Mouse (Mus musculus) CH12.LX (cell line): Measurements from ENCODE around the gene Ndufa5. TPM values are rescaled to one million over a fixed set of nuclear protein-coding genes. Genes with fewer than 3 reads are reported as not detected.

Source experiments
- DNase-seq: peaks from one replicate; pipeline ENCODE4 v3.0.0-alpha.2; 2013; ENCODE audit errors: extremely low read depth
- H3K27ac ChIP-seq: 2 replicates; pipeline ENCODE4 v1.5.1; 2012; ENCODE audit warnings: low read depth, mild to moderate bottlenecking, control low read depth, moderate library complexity; ENCODE audit not compliant: insufficient read depth
- H3K27me3 ChIP-seq: replicated peaks from 2 replicates; pipeline ENCODE3; 2012; ENCODE audit warnings: inconsistent platforms
- H3K36me3 ChIP-seq, 2 experiments: replicated peaks in 1 of 2; 2 replicates each; pipeline versions ENCODE3 to v1.6.1; 2012; ENCODE audit warnings: inconsistent platforms in 1 of 2, low read length in 1 of 2, mild to moderate bottlenecking in 1 of 2, mixed read lengths in 1 of 2, moderate library complexity in 1 of 2; ENCODE audit not compliant: control insufficient read depth in 1 of 2, insufficient read depth in 1 of 2
- H3K4me1 ChIP-seq, 2 experiments: 2 replicates each; pipeline ENCODE4 v1.6.1; 2012; ENCODE audit warnings: inconsistent platforms in 1 of 2, moderate library complexity in 1 of 2; ENCODE audit not compliant: insufficient read depth in 2 of 2, control insufficient read depth in 1 of 2
- H3K4me2 ChIP-seq: 2 replicates; pipeline ENCODE4 v1.6.1; 2012; ENCODE audit warnings: low read depth, mild to moderate bottlenecking, control low read depth; ENCODE audit not compliant: poor library complexity, insufficient read depth, severe bottlenecking
- H3K4me3 ChIP-seq, 3 experiments: fragments of 150-350 bp in 1 of 3; sonication (generic) in 1 of 3; replicated peaks in 1 of 3; 2 replicates each; pipeline versions ENCODE3 to v1.5.1; 2011 to 2012; ENCODE audit warnings: low read depth in 2 of 3, low read length in 2 of 3, mild to moderate bottlenecking in 2 of 3, moderate library complexity in 2 of 3, control low read depth in 1 of 3, improper control_type of control experiment in 1 of 3, inconsistent platforms in 1 of 3, mixed read lengths in 1 of 3; ENCODE audit not compliant: poor library complexity in 1 of 3
- H3K79me2 ChIP-seq: replicated peaks from 2 replicates; pipeline ENCODE4 v1.6.1; 2012; ENCODE audit warnings: mild to moderate bottlenecking, moderate library complexity; ENCODE audit not compliant: control insufficient read depth, poor library complexity, insufficient read depth, severe bottlenecking; ENCODE audit errors: extremely low read depth
- H3K9ac ChIP-seq: 2 replicates; pipeline ENCODE4 v1.6.1; 2012; ENCODE audit warnings: low read depth, mild to moderate bottlenecking, control low read depth, moderate library complexity; ENCODE audit not compliant: insufficient read depth
- H3K9me3 ChIP-seq: replicated peaks from 2 replicates; pipeline ENCODE3; 2012; ENCODE audit warnings: low read length, inconsistent platforms, mixed read lengths
- CHD2 ChIP-seq: IDR thresholded peaks from 2 replicates; pipeline ENCODE4 v1.6.1; 2011; ENCODE audit warnings: low read length, improper control_type of control experiment
- CTCF ChIP-seq, 2 experiments: IDR thresholded peaks in 1 of 2; conservative IDR thresholded peaks in 1 of 2; 2 replicates each; pipeline ENCODE4 v1.5.1; 2011 to 2012; ENCODE audit warnings: low read depth in 2 of 2, low read length in 2 of 2, improper control_type of control experiment in 1 of 2, inconsistent platforms in 1 of 2, mild to moderate bottlenecking in 1 of 2, moderate library complexity in 1 of 2
- E2F4 ChIP-seq: IDR thresholded peaks from 2 replicates; pipeline ENCODE4 v1.6.1; 2011; ENCODE audit warnings: low read depth, low read length, improper control_type of control experiment; ENCODE audit not compliant: insufficient replicate concordance
- ETS1 ChIP-seq: conservative IDR thresholded peaks from 2 replicates; pipeline ENCODE4 v1.6.1; 2012; ENCODE audit warnings: low read depth, mild to moderate bottlenecking, inconsistent platforms, low read length, improper control_type of control experiment, moderate library complexity
- GABPA ChIP-seq: IDR thresholded peaks from 2 replicates; pipeline ENCODE4 v1.6.1; 2012; ENCODE audit warnings: low read depth, low read length, improper control_type of control experiment, inconsistent platforms; ENCODE audit not compliant: insufficient replicate concordance
- KAT2A ChIP-seq: IDR thresholded peaks from 2 replicates; pipeline ENCODE4 v1.6.1; 2012; ENCODE audit warnings: low read length, improper control_type of control experiment, inconsistent platforms; ENCODE audit not compliant: insufficient replicate concordance
- MAX ChIP-seq: IDR thresholded peaks from 2 replicates; pipeline ENCODE4 v1.6.1; 2011; ENCODE audit warnings: low read length, improper control_type of control experiment
- NRF1 ChIP-seq: IDR thresholded peaks from 2 replicates; pipeline ENCODE4 v1.6.1; 2014; ENCODE audit warnings: low read depth, mild to moderate bottlenecking, inconsistent platforms, low read length, improper control_type of control experiment, moderate library complexity
- POLR2A ChIP-seq: IDR thresholded peaks from 2 replicates; pipeline ENCODE4 v1.6.1; 2011; ENCODE audit warnings: low read depth, mild to moderate bottlenecking, improper control_type of control experiment, low read length
- POLR2AphosphoS2 ChIP-seq: IDR thresholded peaks from 2 replicates; pipeline ENCODE4 v1.6.1; 2011; ENCODE audit warnings: low read depth, low read length, improper control_type of control experiment
- RAD21 ChIP-seq: IDR thresholded peaks from 2 replicates; pipeline ENCODE4 v1.6.1; 2011; ENCODE audit warnings: low read depth, mild to moderate bottlenecking, low read length, improper control_type of control experiment, moderate library complexity
- SMC3 ChIP-seq: IDR thresholded peaks from 2 replicates; pipeline ENCODE4 v1.6.1; 2011; ENCODE audit warnings: low read depth, low read length, improper control_type of control experiment
- TCF12 ChIP-seq: IDR thresholded peaks from 2 replicates; pipeline ENCODE4 v1.6.1; 2014; ENCODE audit warnings: low read depth, mild to moderate bottlenecking, inconsistent platforms, low read length, improper control_type of control experiment
- UBTF ChIP-seq: IDR thresholded peaks from 2 replicates; pipeline ENCODE4 v1.6.1; 2012; ENCODE audit warnings: low read depth, mild to moderate bottlenecking, inconsistent platforms, low read length, improper control_type of control experiment, moderate library complexity
- USF1 ChIP-seq: IDR thresholded peaks from 2 replicates; pipeline ENCODE4 v1.6.1; 2014; ENCODE audit warnings: low read depth, mild to moderate bottlenecking, inconsistent platforms, low read length, improper control_type of control experiment
- ZC3H11A ChIP-seq: IDR thresholded peaks from 2 replicates; pipeline ENCODE4 v1.6.1; 2012; ENCODE audit warnings: low read depth, mild to moderate bottlenecking, inconsistent platforms, low read length, improper control_type of control experiment
- ZKSCAN1 ChIP-seq: IDR thresholded peaks from 2 replicates; pipeline ENCODE4 v1.6.1; 2012; ENCODE audit warnings: low read depth, inconsistent platforms, low read length, improper control_type of control experiment, borderline replicate concordance
- ZNF384 ChIP-seq: IDR thresholded peaks from 2 replicates; pipeline ENCODE4 v1.6.1; 2012; ENCODE audit warnings: low read depth, low read length, improper control_type of control experiment, inconsistent platforms
- dilution Hi-C: fragments of 300-500 bp; cut with MboI; formaldehyde crosslinking; loops from 2 replicates; pipeline ENCODE4 v1.14.3; 2020; ENCODE audit warnings: low sequenced_read_pairs; ENCODE audit not compliant: extremely low pct_unique_long_range_greater_than_20kb, extremely low pct_ligation_motif_present
- in situ Hi-C: fragments of 300-500 bp; cut with MboI; formaldehyde crosslinking; loops from 3 replicates; pipeline ENCODE4 v1.14.3; 2019; ENCODE audit warnings: low sequenced_read_pairs, low pct_ligation_motif_present, low pct_unique_long_range_greater_than_20kb, mixed read lengths
- polyA plus RNA-seq: library from polyadenylated mRNA; unstranded; fragments of >175 nt; gene quantifications from 2 replicates; pipeline ENCODE4 v1.2.1, GENCODE M21; 2012; ENCODE audit warnings: low read depth; ENCODE audit not compliant: insufficient read length
- total RNA-seq, 2 experiments: library from RNA; depleted of rRNA; stranded (reverse); fragments of 300-350 nt in 1 of 2; fragments of >200 nt in 1 of 2; gene quantifications; 2 replicates each; pipeline ENCODE4 v1.2.3; 2012 to 2014

The Ndufa5 gene
- total and polyA plus RNA-seq, 3 experiments = 67.2 to 372 (median 162) TPM

- no peak overlapping the region for H3K4me2 ChIP-seq
- in situ Hi-C loops = no loop called here
- H3K4me3 ChIP-seq = no peak overlapping the region
- H3K79me2 ChIP-seq = no peaks in the 10 kb centered on the region
- no peaks in the 10 kb centered on the region for H3K36me3 ChIP-seq
- no peak overlapping the region for H3K27ac ChIP-seq
- no peaks in the 10 kb centered on the region for H3K27me3 ChIP-seq
- dilution Hi-C loops = no loop called here
- no peak for DNase-seq
- no peaks in the 10 kb centered on the region for H3K4me1 ChIP-seq
- H3K9ac ChIP-seq = no peak overlapping the region
- no peak for TF ChIP-seq GABPA
- TF ChIP-seq NRF1 = no peak
- no peak for TF ChIP-seq ZC3H11A
- TF ChIP-seq MAX = 0 out of 2 replicates have a peak, but pooled peaks have one; percentile 29
- TF ChIP-seq KAT2A = no peak
- no peak for TF ChIP-seq ETS1
- TF ChIP-seq POLR2AphosphoS2 = no peak
- no peak for TF ChIP-seq ZNF384
- peak; percentile 10; the same call in 1 of the 2 replicates for TF ChIP-seq SMC3
- TF ChIP-seq USF1 = no peak
- TF ChIP-seq CHD2 = no peak
- TF ChIP-seq RAD21 = no peak
- no peaks in the 10 kb centered on the region for H3K9me3 ChIP-seq
Observed at GRCm38 (mm10) chr6:24564081-24564480, 36.3 kb upstream of the Ndufa5 start.

- no peaks in the 10 kb centered on the region for H3K27me3 ChIP-seq
- H3K9me3 ChIP-seq = no peaks in the 10 kb centered on the region
- TF ChIP-seq TCF12 (no peak), POLR2A (no peak), GABPA (no peak), KAT2A (no peak), ZKSCAN1 (no peak), UBTF (no peak), NRF1 (no peak), E2F4 (no peak), MAX (no peak), CTCF (conservative IDR thresholded peaks at IDR 0.05 in 1 of 2, IDR thresholded peaks at IDR 0.05 in 1 of 2; ENCODE audit: low read depth in 2 of 2, low read length in 2 of 2) (no peak)
- no peak for DNase-seq
- no peak overlapping the region for H3K4me3 ChIP-seq
- dilution Hi-C loops = no loop called here
- H3K36me3 ChIP-seq = no peaks in the 10 kb centered on the region
- H3K4me2 ChIP-seq = no peak overlapping the region
- no peaks in the 10 kb centered on the region for H3K79me2 ChIP-seq
- no peak overlapping the region for H3K27ac ChIP-seq
- in situ Hi-C loops = no loop called here
- peaks cover 7 to 15% of the 10 kb centered on the region in 2 experiments; a peak in 3 of 4 replicates for H3K4me1 ChIP-seq
- H3K9ac ChIP-seq = no peak overlapping the region
Observed at GRCm38 (mm10) chr6:24555488-24555887, 27.7 kb upstream of the Ndufa5 start.
